Mouse (Mus musculus) bone marrow macrophage, adult 2 months (primary cell): ENCODE data around the gene Dram2. TPM values are rescaled to one million over a fixed set of nuclear protein-coding genes. Genes with fewer than 3 reads are reported as not detected.
"Not testable (repeated sequence)": the region's sequence is repeated elsewhere in the genome, so short reads cannot be mapped to it uniquely, and the experiment has no call there.

Source experiments
- H3K27ac ChIP-seq: 2 replicates; pipeline ENCODE4 v1.5.1; 2012; ENCODE audit warnings: low read depth, low read length; ENCODE audit not compliant: insufficient read depth
- H3K4me1 ChIP-seq: 2 replicates; pipeline ENCODE4 v1.6.1; 2012; ENCODE audit warnings: low read length; ENCODE audit not compliant: control insufficient read depth, insufficient read depth
- H3K4me3 ChIP-seq: 2 replicates; pipeline ENCODE4 v1.5.1; 2012; ENCODE audit warnings: mild to moderate bottlenecking, low read length, moderate library complexity; ENCODE audit not compliant: insufficient read depth
- CTCF ChIP-seq: IDR thresholded peaks from 2 replicates; pipeline ENCODE4 v1.5.1; 2012; ENCODE audit warnings: low read depth, mild to moderate bottlenecking, low read length, moderate library complexity
- POLR2A ChIP-seq: IDR thresholded peaks from 2 replicates; pipeline ENCODE4 v1.6.1; 2012; ENCODE audit warnings: mild to moderate bottlenecking, low read depth, low read length, borderline replicate concordance
- polyA plus RNA-seq: library from polyadenylated mRNA; stranded (reverse); fragments of >200 nt; gene quantifications from 2 replicates; pipeline ENCODE4 v1.2.4, GENCODE M21; 2012; ENCODE audit not compliant: missing spikeins, insufficient read depth, insufficient read length

Gene Dram2
- polyA plus RNA-seq, 1 experiment, result 175 TPM

GRCm38 (mm10) chr3:106547924-106548539 lies 434 bp downstream of the Dram2 start:
- Histone ChIP-seq H3K4me3 (peak overlapping the region; percentile 100), H3K27ac (peak overlapping the region; percentile 86), H3K4me1 (peaks cover 34% of the 10 kb centered on the region)
- TF ChIP-seq CTCF, result no peak
- no peak for TF ChIP-seq POLR2A

- Histone ChIP-seq H3K4me3 (peak overlapping the region; percentile 29), H3K4me1 (peaks cover 37% of the 10 kb centered on the region), H3K27ac (no peak overlapping the region)
- TF ChIP-seq POLR2A, result no peak
- no peak for TF ChIP-seq CTCF
These were observed 1.4 kb downstream of the Dram2 start for GRCm38 (mm10) chr3:106548971-106549370.

GRCm38 (mm10) chr3:106553411-106553810 lies 5.8 kb downstream of the Dram2 start:
- Histone ChIP-seq H3K4me1 (peaks cover 48% of the 10 kb centered on the region), H3K27ac (peak overlapping the region; percentile 92), H3K4me3 (peak overlapping the region; percentile 9; the same call in 1 of the 2 replicates)
- TF ChIP-seq POLR2A (no peak), CTCF (no peak)

GRCm38 (mm10) chr3:106555743-106556250 lies 8.2 kb downstream of the Dram2 start:
- Histone ChIP-seq H3K27ac (no peak overlapping the region), H3K4me1 (peaks cover 48% of the 10 kb centered on the region), H3K4me3 (no peak overlapping the region)
- TF ChIP-seq POLR2A, result no peak
- TF ChIP-seq CTCF, result no peak

- Histone ChIP-seq H3K27ac (peak overlapping the region; percentile 59), H3K4me1 (peaks cover 34% of the 10 kb centered on the region), H3K4me3 (no peak overlapping the region)
- TF ChIP-seq POLR2A (no peak), CTCF (no peak)
These were observed 10.7 kb downstream of the Dram2 start for GRCm38 (mm10) chr3:106558271-106558670.

GRCm38 (mm10) chr3:106565876-106566275 lies 18.3 kb downstream of the Dram2 start:
- Histone ChIP-seq H3K4me1 (peaks cover 3% of the 10 kb centered on the region), H3K4me3 (no peak overlapping the region), H3K27ac (no peak overlapping the region)
- TF ChIP-seq POLR2A, result no peak
- TF ChIP-seq CTCF, result no peak

- Histone ChIP-seq H3K4me3 (no peak overlapping the region), H3K4me1 (peaks cover 4% of the 10 kb centered on the region; the same call in 1 of the 2 replicates), H3K27ac (peak overlapping the region; percentile 72)
- TF ChIP-seq CTCF, result no peak
- TF ChIP-seq POLR2A, result no peak
These were observed 25.6 kb downstream of the Dram2 start for GRCm38 (mm10) chr3:106573191-106573590.

GRCm38 (mm10) chr3:106579296-106579695 lies 31.7 kb downstream of the Dram2 start:
- no peak overlapping the region for H3K27ac ChIP-seq
- TF ChIP-seq CTCF (no peak), POLR2A (no peak)
- no peak overlapping the region for H3K4me3 ChIP-seq
- H3K4me1 ChIP-seq, result 0 out of 2 replicates have a peak, but pooled peaks cover 2% of the 10 kb centered on the region

- H3K4me3 ChIP-seq, H3K4me1 ChIP-seq: not testable (repeated sequence)
These were observed 46.0 kb downstream of the Dram2 start for GRCm38 (mm10) chr3:106593631-106594030.

GRCm38 (mm10) chr3:106618103-106618502 lies 70.5 kb downstream of the Dram2 start:
- TF ChIP-seq CTCF (no peak), POLR2A (no peak)
- Histone ChIP-seq H3K27ac (no peak overlapping the region), H3K4me1 (no peaks in the 10 kb centered on the region), H3K4me3 (no peak overlapping the region)

More at GRCm38 (mm10) chr3:106593631-106594030, 46.0 kb downstream of the Dram2 start:
- H3K27ac ChIP-seq, result not testable (repeated sequence)

Other genes with a start within 250 kb of the Dram2 start
- gene Chil6, start 141.6 kb upstream of the Dram2 start, polyA plus RNA-seq, result not detected in 2 replicates
- 4.1 and 4.2 TPM in 2 replicates for gene Dennd2d, start 65.4 kb upstream of the Dram2 start, polyA plus RNA-seq
- 116 and 119 TPM in 2 replicates for gene Cept1, start within 50 bp of the Dram2 start, polyA plus RNA-seq
- gene Lrif1, start 137.2 kb downstream of the Dram2 start, polyA plus RNA-seq, result 27.8 and 40.6 TPM in 2 replicates
- gene Cd53, start 242.4 kb downstream of the Dram2 start, polyA plus RNA-seq, result 691 and 706 TPM in 2 replicates